Mouse (Mus musculus): ENCODE results near the gene Gm44805.
"Not testable (repeated sequence)": the region's sequence is repeated elsewhere in the genome, so short reads cannot be mapped to it uniquely, and the experiment has no call there.

The Gm44805 gene

DNA sequence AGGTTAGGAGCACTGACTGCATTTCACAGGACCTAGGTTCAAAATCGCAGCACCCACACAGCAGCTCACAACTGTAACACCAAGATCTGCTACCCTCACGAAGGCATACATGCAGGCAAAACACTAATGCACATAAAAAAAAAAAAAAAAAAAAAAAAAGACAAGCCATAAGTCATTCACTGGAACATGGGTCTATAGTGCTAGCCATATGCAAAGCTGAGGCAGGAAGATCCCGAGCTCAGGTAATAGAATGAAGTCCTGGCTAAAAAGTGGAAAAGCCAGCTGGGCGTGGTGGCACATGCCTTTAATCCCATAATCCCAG lies 18.6 kb upstream of the Gm44805 start:
- DNase-seq (ENCODE audit: extremely low spot score, low spot score) = no peak

DNA sequence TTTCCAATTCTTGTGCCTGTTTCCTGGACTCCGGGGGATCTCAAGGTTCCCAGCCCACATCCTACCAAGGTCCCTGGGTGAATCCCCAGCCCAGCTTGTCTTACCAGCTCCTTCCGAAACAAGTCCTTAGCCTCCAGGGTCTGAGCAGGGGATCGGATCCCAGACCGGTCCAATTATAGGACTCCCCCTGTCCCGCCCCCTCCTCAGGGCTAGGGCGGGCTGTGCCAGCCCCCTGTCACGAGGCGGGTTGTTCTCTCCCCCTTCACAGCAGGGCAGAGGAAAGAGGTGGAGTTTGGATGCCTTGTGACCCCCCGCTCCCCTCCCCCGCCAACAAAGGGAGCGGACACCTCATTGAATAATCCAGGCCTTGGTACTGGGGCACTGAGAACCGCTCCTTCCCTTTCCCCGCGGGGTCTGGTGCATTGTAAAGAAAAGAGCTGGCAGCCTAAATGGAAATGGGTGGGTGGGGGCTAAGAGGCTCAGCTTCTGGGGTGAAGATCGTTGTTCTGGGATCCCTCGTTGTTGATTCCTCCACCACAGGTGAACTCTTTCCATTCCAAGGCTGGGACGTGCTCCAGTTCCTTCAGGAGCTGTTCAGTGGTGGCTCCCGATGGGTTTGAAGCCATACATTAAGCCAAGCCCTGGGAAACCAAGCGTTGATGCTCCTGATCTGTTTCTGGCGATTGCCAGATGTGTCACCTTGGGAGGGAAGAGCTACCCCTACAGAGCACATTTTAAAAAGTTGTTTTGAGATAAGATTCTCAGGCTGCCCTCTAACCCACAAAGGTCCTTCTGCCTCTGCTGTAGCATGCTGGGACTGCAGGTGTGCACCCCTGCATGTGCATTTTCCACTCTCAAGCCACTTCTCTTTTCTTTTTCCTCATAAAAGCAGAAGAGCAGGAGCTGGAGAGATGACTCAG lies 17.9 kb upstream of the Gm44805 start, which contains the start of gene Apoe:
Apoe (minus strand) TSS at position 282 of the 920 bp plus-strand sequence.
- DNase-seq (ENCODE audit: extremely low spot score, low spot score) = peak; percentile 54

DNA sequence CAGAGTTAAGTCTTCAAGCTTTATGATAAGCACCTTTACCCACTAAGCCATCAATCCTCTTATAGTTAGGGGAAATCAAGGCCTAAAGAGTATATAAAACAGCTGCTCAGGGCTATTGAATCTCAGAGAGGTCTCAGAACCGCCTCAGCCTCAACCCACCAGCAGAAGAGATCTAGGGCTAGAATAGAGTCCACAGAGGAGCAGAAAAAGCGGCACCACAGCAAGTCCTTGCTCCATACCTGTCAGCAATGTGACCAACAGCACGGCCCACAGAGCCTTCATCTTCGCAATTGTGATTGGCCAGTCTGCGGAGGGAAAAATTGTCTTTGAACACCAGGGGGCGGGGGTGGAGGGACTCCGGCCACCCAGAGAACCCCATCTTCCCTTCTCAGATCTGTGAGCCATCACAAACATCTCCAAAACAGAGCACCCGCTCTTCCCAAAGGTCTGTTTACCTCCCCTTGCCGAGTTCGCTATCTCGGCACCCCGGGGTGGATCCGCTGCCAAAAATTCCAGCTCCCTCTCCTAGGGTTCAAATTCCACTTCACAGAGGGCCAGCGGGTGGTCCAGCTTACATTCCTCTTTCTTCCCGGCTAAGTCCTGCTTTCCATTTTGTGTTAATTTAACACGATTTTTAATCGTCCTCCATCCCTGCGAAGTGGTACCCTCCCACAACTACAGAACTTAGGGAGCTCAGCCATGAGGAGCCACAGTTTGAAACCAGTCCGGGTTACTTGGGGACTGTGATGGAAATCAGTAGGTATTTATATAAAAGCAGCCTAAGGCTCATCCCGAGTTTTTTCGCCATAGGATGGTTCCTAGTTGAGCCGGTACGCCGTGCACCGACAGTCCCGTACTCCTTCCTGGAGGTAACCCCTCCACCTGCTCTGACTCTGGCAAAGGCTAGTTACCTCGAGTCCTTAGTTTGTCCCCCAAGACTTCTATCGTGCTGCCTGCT lies 17.0 kb upstream of the Gm44805 start:
- DNase-seq (ENCODE audit: extremely low spot score, low spot score) = peak; percentile 55

DNA sequence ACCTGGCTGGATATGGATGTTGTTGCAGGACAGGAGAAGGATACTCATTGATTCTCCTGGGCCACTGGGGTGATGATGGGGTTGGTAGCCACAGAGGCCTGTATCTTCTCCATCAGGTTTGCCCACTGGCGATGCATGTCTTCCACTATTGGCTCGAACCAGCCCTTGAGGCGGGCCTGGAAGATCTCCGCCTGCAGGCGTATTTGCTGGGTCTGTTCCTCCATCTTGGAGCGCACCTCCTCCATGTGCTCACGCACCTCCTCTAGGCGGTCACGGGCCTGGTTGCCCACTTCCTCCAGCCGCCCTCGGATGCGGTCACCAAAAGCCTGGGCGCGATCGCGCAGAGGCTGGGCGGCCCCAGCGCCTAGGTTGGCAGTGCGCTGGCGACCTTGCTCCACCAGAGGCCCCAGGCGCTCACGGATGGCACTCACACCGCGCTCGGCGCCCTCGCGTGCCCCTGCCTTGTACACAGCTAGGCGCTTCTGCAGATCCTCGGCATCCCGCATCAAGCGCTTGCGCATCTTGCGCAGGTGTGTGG lies 15.2 kb upstream of the Gm44805 start:
- DNase-seq (ENCODE audit: extremely low spot score, low spot score) = no peak

GRCm38 (mm10) chr7:19695881-19696280 lies 14.7 kb upstream of the Gm44805 start:
- DNase-seq (ENCODE audit: extremely low spot score, low spot score) = no peak

DNA sequence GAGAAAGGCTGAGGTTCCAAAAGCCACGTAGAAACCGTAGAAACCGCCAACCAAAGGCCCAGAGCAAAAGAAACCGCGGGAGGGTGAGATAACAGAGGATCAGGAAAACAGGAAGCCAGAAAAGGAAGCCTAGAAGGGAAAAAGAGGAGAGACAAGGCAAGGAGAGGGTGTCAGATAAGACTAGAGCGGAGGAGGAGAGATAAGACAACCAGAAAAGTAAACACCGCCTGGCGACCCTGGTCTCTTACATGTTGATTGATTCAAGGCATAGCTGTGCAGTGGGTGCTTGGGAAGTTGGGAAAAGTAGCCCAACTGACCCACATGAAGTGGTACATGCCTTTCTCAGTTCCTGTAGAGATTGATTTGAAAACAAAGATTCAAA lies 14.0 kb upstream of the Gm44805 start:
- no peak for DNase-seq (ENCODE audit: extremely low spot score, low spot score)

DNA sequence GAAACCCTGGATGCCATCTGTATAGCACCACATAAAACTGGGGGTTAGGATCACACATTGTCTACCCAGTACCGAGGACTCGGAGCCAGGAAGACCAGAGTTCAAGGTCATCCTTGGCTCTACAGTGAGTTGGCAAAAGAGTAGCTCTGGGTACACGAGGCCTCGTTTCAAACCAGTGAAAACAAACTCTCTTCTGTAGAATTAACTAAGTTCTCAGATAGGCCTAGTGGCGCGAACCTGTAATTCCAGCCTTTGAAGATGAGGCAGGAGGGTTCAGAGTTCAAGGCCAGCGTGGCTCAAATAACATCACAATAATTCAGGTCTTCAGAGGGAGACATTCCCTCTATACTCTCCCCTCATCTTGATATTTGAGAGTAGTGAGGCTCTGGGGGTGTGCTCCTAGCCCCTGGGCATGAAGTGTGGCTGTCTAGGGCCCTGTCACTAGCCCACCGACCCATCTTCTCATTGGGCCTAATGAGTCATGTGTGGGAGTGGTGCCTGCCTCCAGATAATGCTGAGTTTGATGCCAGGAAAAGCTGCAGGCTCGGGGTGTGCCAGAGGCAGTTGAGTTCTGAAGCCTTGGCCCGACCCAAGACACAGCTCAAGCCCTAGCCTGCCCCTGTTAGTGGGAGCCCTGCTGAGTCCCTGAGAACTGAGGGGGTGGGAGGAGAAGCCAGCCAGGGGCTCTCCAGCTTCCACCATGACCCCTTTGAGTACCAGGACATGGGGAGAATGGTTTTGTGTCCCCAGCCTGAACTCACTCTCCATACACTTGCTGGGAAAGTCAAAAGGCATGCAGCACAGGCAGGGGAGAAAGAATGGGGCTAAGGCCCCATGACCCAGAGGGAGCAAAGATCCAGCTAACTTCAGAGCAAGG lies 13.4 kb upstream of the Gm44805 start:
- DNase-seq (ENCODE audit: extremely low spot score, low spot score) = no peak

- DNase-seq (ENCODE audit: extremely low spot score, low spot score) = peak; percentile 26
Measured at GRCm38 (mm10) chr7:19693421-19693820, 12.2 kb upstream of the Gm44805 start.

DNA sequence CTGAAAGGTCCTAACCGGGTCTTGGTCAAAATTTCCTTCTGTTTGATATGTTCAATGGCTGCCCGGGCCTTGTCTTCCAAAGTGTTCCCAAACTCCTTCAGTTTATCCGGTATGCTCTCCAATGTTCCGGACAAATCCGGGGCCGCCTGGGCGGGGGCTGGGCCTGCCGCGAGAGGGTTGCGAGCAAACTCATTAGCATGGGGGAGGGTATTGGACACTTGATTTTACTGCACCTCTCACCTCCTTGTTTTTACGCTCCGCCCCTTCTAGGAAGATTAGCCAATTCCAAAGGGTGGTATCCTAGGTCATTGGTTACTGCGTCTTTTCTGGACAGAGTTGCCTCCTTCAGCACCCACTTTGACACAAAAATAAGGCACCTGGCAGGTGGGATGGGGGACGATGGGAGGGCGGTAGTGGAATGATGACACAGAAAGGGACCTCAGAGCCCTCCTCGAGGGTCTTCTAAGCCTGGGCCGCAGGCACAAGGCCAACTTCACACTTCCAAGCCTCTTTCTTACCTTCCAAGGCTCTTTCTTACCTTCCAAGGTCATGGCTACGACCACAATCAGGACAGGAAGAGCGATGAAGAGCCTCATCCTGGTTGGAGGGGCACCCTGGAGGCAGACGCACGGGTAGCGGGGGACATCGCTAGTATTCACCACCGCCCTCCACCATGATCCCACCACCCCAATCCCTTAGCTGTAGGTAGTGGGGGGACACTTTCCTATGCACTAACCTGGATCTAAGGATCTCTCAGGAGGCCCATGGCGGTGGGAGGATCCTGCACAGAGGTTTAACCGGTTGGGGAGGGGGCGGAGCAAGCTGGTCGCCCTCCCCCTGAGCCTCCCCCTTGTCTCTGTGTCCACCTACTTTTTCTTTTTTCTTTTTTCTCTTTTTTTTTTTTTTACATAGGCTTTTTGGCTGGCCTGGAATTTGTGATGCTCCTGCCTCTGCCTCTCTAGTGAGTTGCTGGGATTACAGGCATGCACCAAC lies 10.9 kb upstream of the Gm44805 start, which contains the start of gene Apoc1:
Apoc1 (minus strand) TSS at position 788 of the 993 bp plus-strand sequence.
- DNase-seq (ENCODE audit: extremely low spot score, low spot score) = no peak

DNA sequence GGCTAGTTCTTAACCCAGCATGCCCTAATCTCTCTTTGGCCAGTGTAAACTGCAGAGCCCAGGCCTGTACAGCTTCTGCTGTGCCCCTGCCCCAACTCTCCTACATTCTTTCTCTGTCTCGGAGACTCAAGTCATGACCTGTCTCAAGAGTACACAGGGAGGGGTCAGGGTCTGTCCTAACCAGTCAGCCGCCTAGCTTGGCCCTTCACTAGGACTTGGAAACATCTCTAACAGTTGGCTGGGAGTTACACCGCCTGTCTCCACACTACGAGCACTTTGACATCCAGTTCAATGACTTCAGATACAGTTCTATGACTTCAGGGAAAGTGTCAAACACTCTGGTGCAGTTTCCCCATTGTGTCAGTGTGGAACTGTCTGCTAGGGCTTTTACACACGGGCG lies 10.2 kb upstream of the Gm44805 start:
- DNase-seq (ENCODE audit: extremely low spot score, low spot score) = no peak

DNA sequence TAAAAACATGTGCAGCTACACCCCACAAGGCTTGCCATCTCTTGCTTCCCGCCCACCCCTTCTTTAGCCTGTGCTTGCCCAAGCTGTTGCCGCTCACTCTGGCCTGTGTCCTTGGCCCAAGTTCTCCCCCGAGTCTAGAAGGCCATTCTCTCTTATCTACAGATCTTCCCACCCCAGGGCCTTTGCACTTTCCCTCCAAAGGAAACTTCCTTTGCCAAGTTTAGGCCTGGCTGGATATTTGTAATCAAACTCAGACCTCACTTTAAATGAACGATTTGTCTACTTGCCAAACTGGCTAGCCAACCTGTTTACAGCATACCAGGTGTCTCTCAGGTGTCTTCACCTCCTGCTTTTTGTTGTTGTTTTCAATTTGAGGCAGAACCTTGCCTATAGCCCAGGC lies 9.6 kb upstream of the Gm44805 start:
- no peak for DNase-seq (ENCODE audit: extremely low spot score, low spot score)

DNA sequence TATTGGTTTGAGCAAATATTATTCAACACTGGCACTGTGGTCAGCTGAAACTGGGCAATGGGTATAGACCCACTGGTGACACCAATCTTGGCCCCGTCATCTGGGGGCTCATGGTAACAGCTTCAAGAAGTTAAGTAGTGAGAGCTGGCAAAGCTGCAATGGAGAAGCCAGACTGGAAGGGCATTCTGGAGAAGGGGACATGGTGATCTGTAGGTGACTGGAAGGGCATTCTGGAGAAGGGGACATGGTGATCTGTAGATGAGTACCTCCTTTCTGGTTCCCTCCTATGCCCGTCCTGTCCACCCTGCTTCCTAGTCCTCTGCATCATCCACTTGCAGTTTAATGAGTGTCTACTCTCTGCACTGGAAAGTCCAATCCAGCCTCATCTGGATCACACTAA lies 7.4 kb upstream of the Gm44805 start:
- no peak for DNase-seq (ENCODE audit: extremely low spot score, low spot score)

GRCm38 (mm10) chr7:19688101-19688500 lies 6.9 kb upstream of the Gm44805 start:
- no peak for DNase-seq (ENCODE audit: extremely low spot score, low spot score)

GRCm38 (mm10) chr7:19686927-19687583 lies 5.8 kb upstream of the Gm44805 start:
- not testable (repeated sequence) for DNase-seq (ENCODE audit: extremely low spot score, low spot score)

GRCm38 (mm10) chr7:19686521-19686920 lies 5.3 kb upstream of the Gm44805 start:
- DNase-seq (ENCODE audit: extremely low spot score, low spot score) = no peak

DNA sequence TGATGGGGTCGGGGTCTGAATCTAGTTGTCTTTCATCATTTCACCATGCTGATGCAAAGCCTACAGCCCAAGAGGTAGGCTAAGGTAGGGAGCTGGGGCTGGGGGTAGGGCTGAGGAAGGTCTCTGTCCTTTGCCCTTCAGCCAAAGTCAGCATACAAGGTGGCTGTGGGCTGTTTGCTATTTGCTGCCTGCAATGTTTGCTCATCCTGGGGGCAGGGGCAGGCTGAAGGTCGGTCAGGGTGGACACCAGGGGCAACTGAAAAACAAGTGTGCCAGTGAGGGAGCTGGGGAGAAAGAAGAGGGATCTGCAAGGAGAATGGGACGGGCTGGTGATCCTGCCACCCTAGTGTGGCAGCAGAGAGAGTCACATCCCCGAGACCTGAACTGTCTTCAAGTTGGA lies 4.2 kb upstream of the Gm44805 start:
- DNase-seq (ENCODE audit: extremely low spot score, low spot score) = no peak

DNA sequence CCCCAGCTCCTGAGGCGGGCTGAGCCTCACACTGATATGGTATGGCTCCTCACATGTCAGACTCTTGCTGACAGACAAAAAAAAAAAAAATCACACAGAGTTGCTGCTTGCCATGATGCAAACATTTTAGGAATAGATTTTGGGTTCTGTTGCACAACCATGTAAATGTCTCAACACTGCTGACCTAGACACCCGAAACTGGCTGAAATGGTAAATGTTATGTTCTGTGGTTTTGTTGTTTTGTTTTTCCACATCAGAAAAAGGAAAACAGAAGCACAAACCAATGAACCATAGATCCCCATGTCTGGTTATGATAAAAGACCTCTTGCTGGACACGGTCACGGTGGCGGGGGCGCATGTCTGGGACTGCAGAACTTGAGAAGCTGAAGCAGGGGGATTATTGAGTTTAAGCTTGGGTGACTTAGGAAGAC lies 2.6 kb upstream of the Gm44805 start:
- DNase-seq (ENCODE audit: extremely low spot score, low spot score) = no peak

GRCm38 (mm10) chr7:19682979-19683378 lies 1.8 kb upstream of the Gm44805 start:
- no peak for DNase-seq (ENCODE audit: extremely low spot score, low spot score)

DNA sequence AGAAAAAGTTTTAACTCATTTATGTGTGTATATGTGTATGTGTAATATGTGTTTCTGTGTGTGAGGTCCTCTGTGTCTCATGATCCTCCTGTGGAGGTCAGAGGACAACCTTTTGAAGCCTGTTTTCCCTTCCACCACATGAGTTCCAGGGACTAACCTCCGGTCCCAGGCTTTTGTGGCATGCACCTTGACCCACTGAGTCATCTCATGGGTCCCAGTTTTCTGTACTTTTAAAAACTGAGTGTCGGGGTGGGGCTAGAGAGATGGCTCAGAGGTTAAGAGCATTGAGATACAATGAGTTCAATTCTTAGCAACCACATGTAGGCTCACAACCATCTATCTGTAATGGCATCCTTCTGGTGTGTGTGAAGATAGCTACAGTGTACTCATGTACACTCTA lies 521 bp downstream of the Gm44805 start:
- no peak for DNase-seq (ENCODE audit: extremely low spot score, low spot score)
